Mouse (Mus musculus): ENCODE measurements around the gene Smim11.

Gene Smim11

DNA sequence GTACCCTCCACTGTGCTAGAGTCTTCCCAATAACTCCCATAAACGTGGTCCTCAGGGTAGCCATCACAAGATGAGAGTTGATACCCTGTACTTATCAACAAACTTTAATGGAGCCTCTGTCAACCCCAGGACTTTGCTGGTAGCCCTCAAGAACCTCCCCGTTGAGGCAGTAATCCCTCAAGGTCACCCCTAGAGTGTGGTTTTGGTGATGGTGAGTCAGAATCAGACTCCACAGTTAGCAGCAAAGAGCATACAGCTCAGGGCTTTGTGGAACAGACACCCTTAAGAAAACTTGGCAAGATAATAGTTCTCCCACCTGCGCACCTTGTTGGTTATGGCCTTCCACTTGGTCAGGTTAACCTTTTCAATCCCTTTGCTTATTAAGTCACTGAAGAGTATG is 19.3 kb downstream of the Smim11 start:
- DNase-seq, result no peak

DNA sequence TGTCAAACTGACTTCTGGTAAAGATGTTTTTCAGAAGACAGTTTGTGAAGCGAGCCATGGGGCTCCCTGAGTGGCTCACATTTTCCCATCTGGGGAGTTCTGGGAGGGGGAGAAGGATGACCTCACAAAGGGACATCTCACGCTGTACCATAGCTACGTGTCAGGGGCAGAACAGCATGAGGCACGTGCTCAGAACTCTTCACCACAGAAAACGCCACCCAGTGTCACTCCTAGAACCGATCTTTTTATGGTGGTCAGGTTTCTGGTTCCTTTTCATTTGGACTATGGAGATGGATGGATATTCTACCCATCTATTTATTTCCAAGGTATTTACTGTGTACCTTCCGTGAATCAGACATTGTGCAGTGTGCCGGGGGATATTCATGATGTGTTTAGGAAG is 20.3 kb downstream of the Smim11 start, which contains the start of gene Fam243:
Fam243 (minus strand) TSS at position 101 of the 400 bp plus-strand sequence.
- no peak for DNase-seq

- DNase-seq, result no peak
Measured at GRCm38 (mm10) chr16:92324309-92325061, 23.4 kb downstream of the Smim11 start.

GRCm38 (mm10) chr16:92325062-92325406 is 23.9 kb downstream of the Smim11 start:
- DNase-seq, result no peak

- DNase-seq, result no peak
Measured at GRCm38 (mm10) chr16:92327911-92328310, 26.8 kb downstream of the Smim11 start.

- DNase-seq, result no peak
Measured at GRCm38 (mm10) chr16:92330966-92331365, 29.9 kb downstream of the Smim11 start.

- no peak for DNase-seq
Measured at GRCm38 (mm10) chr16:92334600-92334999, 33.5 kb downstream of the Smim11 start.

- peak; percentile 91 for DNase-seq
Measured at GRCm38 (mm10) chr16:92336280-92336679, 35.2 kb downstream of the Smim11 start.

DNA sequence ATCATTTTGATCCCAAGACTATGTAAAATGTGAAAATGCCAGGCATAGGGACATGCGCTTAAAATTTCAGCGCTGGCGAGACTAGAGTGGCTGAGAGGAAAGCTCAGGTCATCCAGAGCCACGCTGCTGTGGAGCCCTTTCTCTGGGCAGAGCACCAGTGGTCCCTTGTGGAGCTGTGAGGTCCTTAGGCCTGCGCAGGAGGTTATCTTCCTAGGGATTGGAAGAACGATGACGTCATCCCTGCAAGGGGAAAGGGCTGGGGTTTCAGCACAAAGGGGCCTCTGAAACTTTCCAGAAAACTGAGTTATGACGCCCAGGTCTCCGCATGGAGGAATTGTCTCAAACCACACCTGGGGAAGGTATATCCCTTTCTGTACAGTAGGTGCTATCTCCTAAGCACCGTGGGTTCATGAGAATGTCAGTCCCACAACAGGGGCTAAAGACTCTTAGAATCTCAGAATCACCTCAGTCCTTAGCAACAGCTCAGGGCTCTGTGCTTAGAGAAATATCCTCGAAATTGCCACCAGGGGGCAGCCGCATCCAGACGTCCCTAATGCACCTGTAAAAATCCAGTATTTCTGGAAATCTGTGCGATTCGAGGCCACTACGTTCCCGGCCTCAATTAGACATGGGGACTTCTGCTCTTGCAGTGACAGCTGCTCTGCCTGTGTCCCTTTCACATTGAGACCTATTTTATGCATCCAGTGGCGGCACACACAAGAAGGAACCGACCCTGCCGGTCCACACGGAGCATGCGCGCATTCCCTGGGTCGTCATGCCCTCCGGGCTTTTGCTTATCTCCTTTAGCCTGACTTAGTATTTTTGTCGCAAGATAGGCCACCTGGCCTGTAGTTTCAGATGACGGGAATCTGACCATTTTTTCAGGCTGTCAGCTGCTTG is 39.8 kb downstream of the Smim11 start:
- DNase-seq, result peak; percentile 83

DNA sequence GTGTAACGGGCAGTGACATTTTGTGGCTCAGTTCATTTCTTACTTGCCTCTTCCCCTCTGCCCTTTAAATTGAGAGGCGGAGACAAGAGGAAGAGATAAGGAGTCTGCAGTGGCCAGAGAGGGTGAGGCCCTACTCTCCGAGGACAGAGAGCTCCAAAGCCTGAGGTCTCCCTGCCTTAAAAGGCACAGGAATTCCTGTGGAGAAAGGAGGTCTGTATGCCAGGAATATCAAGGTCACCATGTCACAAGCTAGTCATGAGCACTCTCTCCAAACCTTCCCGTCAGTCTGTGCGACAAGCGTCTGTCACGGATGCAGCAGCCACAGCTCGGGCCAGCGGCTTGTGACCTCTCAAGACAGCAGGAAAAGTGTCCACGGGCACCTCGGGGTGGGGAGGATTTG is 44.1 kb downstream of the Smim11 start:
- peak; percentile 27 for DNase-seq

DNA sequence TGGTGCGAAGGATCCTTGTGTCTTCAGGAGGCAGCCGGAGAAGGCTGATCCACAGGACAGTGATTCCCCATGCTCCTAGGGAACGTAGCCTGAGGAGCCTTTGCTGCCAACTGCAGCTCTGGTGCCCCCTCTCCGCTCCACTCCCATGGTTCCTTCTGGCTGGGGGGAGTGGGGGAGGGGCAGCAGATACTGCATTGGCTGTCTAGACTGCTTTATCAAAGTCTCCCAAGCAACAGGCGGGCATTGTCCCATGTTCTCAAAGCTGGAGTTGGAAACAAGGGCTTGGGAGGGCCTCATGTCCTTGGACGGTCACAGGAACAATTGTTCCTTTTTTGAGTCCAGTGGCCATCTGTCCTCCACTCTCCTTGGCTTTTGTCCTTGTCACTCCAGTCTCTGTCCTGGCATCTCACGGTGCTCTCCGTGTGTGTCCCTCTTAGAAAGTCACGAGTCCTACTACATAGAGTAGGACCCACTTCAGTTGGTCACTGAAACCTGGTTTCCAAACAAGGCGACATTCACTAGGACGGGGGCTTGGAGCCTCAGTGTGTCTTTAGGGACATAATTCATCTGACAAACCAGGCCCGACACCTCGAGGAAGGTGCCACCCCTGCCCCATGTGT is 45.3 kb downstream of the Smim11 start:
- peak; percentile 23 for DNase-seq

- peak; percentile 26 for DNase-seq
Measured at GRCm38 (mm10) chr16:92348941-92349340, 47.9 kb downstream of the Smim11 start.

DNA sequence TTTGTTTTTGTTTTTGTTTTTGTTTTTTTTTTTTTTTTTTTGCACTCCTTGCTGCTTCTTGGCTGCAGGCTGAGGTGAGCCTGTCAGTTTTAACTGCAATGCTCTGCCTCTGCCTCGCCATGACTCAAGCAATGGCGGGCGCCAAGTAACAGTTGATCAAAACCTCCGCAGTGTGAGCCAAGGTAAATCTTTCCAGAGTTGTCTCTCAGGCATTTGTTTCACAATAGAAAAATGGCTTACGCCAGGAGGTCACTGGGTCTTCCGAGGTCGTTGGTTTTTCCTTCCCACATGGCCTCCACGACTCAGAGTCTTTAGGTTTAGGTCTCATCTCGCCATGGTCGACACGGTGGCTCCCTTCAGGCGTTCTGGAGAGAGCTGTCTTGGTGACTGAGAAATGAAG is 52.2 kb downstream of the Smim11 start:
- no peak for DNase-seq

GRCm38 (mm10) chr16:92353897-92354296 is 52.8 kb downstream of the Smim11 start:
- no peak for DNase-seq

DNA sequence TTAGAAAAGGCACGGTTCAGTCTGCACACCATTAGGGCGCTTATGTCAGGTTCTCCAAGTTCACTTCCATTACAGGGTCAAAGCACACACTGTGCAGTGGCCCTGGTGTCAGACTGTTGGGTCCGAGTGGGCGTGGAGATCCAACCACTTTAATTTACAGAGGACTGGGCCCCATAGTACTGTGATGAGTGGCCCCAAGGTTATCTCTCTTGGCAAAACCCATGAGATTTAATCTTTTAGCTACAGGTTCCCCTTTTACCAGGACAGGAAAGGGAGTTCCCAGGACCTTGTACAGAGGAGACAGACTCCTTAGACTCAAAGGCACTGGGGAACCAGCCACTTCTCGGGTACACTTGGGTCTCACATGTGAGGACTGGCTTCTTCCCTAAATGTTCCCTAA is 54.3 kb downstream of the Smim11 start:
- no peak for DNase-seq

- DNase-seq, result no peak
Measured at GRCm38 (mm10) chr16:92355982-92356381, 54.9 kb downstream of the Smim11 start.

GRCm38 (mm10) chr16:92357023-92357422 is 55.9 kb downstream of the Smim11 start:
- no peak for DNase-seq

DNA sequence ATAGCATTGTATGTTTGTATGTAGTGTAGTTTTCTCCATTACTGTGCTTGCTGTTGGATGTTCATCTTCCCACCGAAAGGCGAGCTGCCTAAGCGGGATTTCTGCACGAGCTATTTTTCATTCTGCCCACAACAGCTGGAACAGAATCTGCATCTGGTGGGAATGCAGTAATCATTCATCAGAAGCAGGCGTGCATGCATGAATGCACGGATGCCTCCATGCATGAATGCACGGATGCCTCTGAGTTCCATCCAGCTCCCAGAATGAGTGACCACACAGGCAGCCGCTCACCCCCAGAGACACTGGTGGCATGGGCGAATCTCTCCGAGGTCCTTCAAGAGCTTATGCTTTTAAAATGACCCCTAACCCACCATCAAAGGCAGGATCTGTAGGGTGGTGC is 56.5 kb downstream of the Smim11 start:
- no peak for DNase-seq

GRCm38 (mm10) chr16:92358734-92359133 is 57.6 kb downstream of the Smim11 start:
- peak; percentile 34 for DNase-seq

DNA sequence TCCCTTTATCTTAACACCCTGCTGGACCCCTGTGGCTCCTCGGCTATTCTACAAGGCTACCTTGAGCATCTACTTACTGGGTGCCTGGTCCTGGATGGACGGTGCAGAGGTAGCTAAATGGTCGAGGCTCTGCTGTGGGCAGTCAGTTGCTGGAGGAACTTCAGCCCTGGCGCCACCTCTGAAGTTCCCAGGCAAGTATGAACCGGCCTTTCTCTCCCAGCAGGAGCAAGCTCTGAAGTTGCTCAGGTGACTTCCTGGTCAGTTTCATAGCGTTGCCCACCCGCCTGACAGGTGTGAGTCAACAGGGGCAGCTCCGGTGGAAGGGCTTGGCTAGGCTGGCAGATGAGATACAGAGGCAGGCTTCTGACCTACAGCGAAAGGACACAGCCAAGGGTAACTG is 58.1 kb downstream of the Smim11 start, which contains the start of gene Kcne1:
Kcne1 (minus strand) TSS at position 240 of the 400 bp plus-strand sequence.
- peak; percentile 24 for DNase-seq

- DNase-seq, result no peak
Measured at GRCm38 (mm10) chr16:92360711-92361110, 59.6 kb downstream of the Smim11 start.
